Mouse (Mus musculus) cerebellum, adult 9-11 months (tissue): ENCODE measurements around the gene Serpina1d.
"Not testable (repeated sequence)": the region's sequence is repeated elsewhere in the genome, so short reads cannot be mapped to it uniquely, and the experiment has no call there.

ENCODE experiments used
- DNase-seq: peaks from one replicate; pipeline ENCODE4 v3.0.0; 2022

The Serpina1d gene

GRCm38 (mm10) chr12:103773246-103773851 lies at the start of gene Serpina1d:
TSS of gene Serpina1d (minus strand) at chr12:103773592.
- DNase-seq, result not testable (repeated sequence)

GRCm38 (mm10) chr12:103770597-103770996 lies 2.8 kb downstream of the Serpina1d start:
- not testable (repeated sequence) for DNase-seq

GRCm38 (mm10) chr12:103763083-103763482 lies 10.3 kb downstream of the Serpina1d start:
- not testable (repeated sequence) for DNase-seq

- DNase-seq, result not testable (repeated sequence)
Observed at GRCm38 (mm10) chr12:103760316-103760715, 13.1 kb downstream of the Serpina1d start.

- DNase-seq, result not testable (repeated sequence)
Observed at GRCm38 (mm10) chr12:103745957-103746356, 27.4 kb downstream of the Serpina1d start.

- DNase-seq, result not testable (repeated sequence)
Observed at GRCm38 (mm10) chr12:103737791-103738580, 35.4 kb downstream of the Serpina1d start.

GRCm38 (mm10) chr12:103735566-103735965 lies 37.8 kb downstream of the Serpina1d start:
- not testable (repeated sequence) for DNase-seq

- not testable (repeated sequence) for DNase-seq
Observed at GRCm38 (mm10) chr12:103735101-103735500, 38.3 kb downstream of the Serpina1d start.
